18 mouse cellular contexts compared by ENCODE assay signal in the genomic region with DNA sequence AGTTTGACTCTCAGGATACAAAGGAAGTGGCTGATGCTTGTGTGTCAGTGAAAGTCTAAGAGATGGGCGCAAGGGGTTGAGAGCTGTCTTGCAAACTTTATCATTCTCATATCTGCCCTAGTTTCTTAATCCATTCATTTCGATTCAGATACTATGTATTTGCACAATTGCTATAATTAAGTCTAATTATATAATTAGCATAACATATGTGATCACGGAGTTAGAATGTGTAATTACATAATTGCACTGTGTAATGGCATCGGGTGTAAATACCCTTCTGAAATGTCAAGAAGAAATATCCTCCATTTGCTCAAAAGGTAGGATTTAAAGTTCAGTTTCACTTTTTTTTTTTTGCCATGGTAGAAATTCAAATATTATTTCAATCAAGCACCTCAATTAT.
"Had no signal": no experiment of that assay in that cellular context is flagged by ENCODE, and none has a peak within 500 bp of the region (broad histone marks: within the 10 kb centered on the region; RNA-seq: fewer than 3 reads in every experiment).

No protein-coding gene starts in this region.

- H3K4me2 ChIP-seq: lung, embryonic 14.5 days; midbrain, embryonic 12.5 days; neural tube, embryonic 13.5 days; neural tube, embryonic 15.5 days had no signal

- H3K9me3 ChIP-seq: midbrain, embryonic 10.5 days; midbrain, embryonic 12.5 days; neural tube, embryonic 13.5 days; neural tube, embryonic 15.5 days had no signal

- DNase-seq: lung, adult 18-20 months; lung, embryonic 14.5 days; lung, postnatal 10 days; lung, postnatal 4 days; midbrain, embryonic 14.5 days; retina, postnatal 1 day; right cerebral cortex, adult 18-20 months; right cerebral cortex, postnatal 25 days; right cerebral cortex, postnatal 4 days; spleen, adult 18-20 months; thymus, adult 18-20 months; thymus, postnatal 14 days; thymus, postnatal 36 days had no signal

- H3K36me3 ChIP-seq: midbrain, embryonic 10.5 days; midbrain, embryonic 12.5 days; neural tube, embryonic 13.5 days; neural tube, embryonic 15.5 days had no signal

- H3K27ac ChIP-seq: midbrain, embryonic 10.5 days; midbrain, embryonic 12.5 days; neural tube, embryonic 15.5 days had no signal

- H3K4me3 ChIP-seq: midbrain, embryonic 10.5 days; midbrain, embryonic 12.5 days; myocyte; neural tube, embryonic 13.5 days; neural tube, embryonic 15.5 days had no signal

- H3K4me1 ChIP-seq: midbrain, embryonic 12.5 days had no signal

- H3K9ac ChIP-seq: lung, embryonic 14.5 days; midbrain, embryonic 12.5 days; neural tube, embryonic 13.5 days; neural tube, embryonic 15.5 days had no signal
